Mouse (Mus musculus) heart, postnatal 0 days (tissue): Measurements from ENCODE around the gene Fbh1.

Experiments used
- CTCF ChIP-seq: IDR thresholded peaks from 2 replicates; pipeline ENCODE4 v1.5.1; 2016; ENCODE audit warnings: antibody characterized with exemption, control low read depth, low read depth
- EP300 ChIP-seq: IDR thresholded peaks from 2 replicates; pipeline ENCODE4 v1.6.1; 2016; ENCODE audit warnings: antibody characterized with exemption, low read depth

DNA sequence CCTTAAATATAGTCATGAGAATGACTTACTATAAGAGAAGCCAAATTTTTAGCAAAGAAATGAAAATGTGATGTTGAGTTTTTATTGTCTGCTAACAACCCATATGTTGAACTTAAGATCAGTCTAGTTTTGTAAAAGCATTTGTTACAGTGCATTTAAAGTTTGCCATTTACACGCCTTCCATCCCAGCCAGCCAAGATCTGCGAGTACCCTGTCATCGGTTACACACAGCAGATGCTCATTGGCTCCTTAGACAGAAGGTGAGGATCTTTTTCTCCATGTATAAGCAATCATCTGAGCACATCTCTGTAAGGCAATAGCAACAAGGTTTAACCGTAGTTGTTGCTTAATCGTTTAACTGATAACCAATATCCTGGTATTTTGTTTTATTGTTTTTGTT is 49.8 kb downstream of the Fbh1 start:
- no peak for TF ChIP-seq CTCF
- no peak for TF ChIP-seq EP300
